Mouse (Mus musculus) gastrocnemius, adult 2 months (tissue): ENCODE data around the gene Edc3. TPM values are rescaled to one million over a fixed set of nuclear protein-coding genes. Genes with fewer than 3 reads are reported as not detected.
A peak's percentile ranks its signal among the peaks of the same experiment; 100 is the strongest.

Experiments used
- DNase-seq: peaks from one replicate; pipeline ENCODE4 v3.0.0; 2022
- H3K27ac ChIP-seq: fragments of 200-600 bp; 2 replicates; pipeline ENCODE4 v1.8.1; 2022; ENCODE audit warnings: mild to moderate bottlenecking
- H3K4me3 ChIP-seq: fragments of 200-600 bp; 2 replicates; pipeline ENCODE4 v1.8.1; 2022; ENCODE audit warnings: mild to moderate bottlenecking, moderate library complexity
- CTCF ChIP-seq: fragments of 200-600 bp; IDR thresholded peaks from 2 replicates; pipeline ENCODE4 v1.8.1; 2022; ENCODE audit warnings: antibody characterized with exemption, mild to moderate bottlenecking, moderate library complexity
- intact Hi-C: fragments of 180-260 bp; cut with DNase I; formaldehyde crosslinking; loops from one replicate; pipeline ENCODE4 v1.15.1; 2025
- total RNA-seq, 2 experiments: library from RNA; stranded (reverse); gene quantifications; 2 replicates each; pipeline ENCODE4 v1.2.3; 2021

The Edc3 gene
- total RNA-seq, 2 experiments from 2014 or later = 5.9 to 6.6 TPM

- no peak overlapping the region for H3K4me3 ChIP-seq
- H3K27ac ChIP-seq = peak overlapping the region; percentile 50
- intact Hi-C loops = no loop called here
- DNase-seq = no peak
- TF ChIP-seq CTCF = no peak
These were observed 42.6 kb downstream of the Edc3 start for GRCm38 (mm10) chr9:57750901-57751300.

GRCm38 (mm10) chr9:57757578-57757977 is 49.2 kb downstream of the Edc3 start:
- DNase-seq = no peak
- intact Hi-C loops = loop anchor here (5.0 kb wide), 1 partner anchor 215 kb away; no protein-coding TSS in a partner anchor
- TF ChIP-seq CTCF = no peak
- H3K27ac ChIP-seq = peak overlapping the region; percentile 97; the same call in 1 of the 2 replicates
- no peak overlapping the region for H3K4me3 ChIP-seq

- peak overlapping the region; percentile 46 for H3K4me3 ChIP-seq
- peak overlapping the region; percentile 97 for H3K27ac ChIP-seq
- no peak for TF ChIP-seq CTCF
- intact Hi-C loops = loop anchor here (5.0 kb wide), 1 partner anchor 216 kb away; no protein-coding TSS in a partner anchor
- peak; percentile 42 for DNase-seq
These were observed 50.2 kb downstream of the Edc3 start for GRCm38 (mm10) chr9:57758528-57758927.

GRCm38 (mm10) chr9:57759289-57759688 is 50.9 kb downstream of the Edc3 start:
- intact Hi-C loops = loop anchor here (5.0 kb wide), 1 partner anchor 217 kb away; no protein-coding TSS in a partner anchor
- peak overlapping the region; percentile 97 for H3K27ac ChIP-seq

GRCm38 (mm10) chr9:57760416-57761146 is 52.2 kb downstream of the Edc3 start:
- H3K27ac ChIP-seq = peak overlapping the region; percentile 97
- no peak for DNase-seq
- no peak overlapping the region; the same call in 1 of the 2 replicates for H3K4me3 ChIP-seq
- TF ChIP-seq CTCF = no peak
- intact Hi-C loops = loop anchor here (5.0 kb wide), 1 partner anchor 38 kb away; no protein-coding TSS in a partner anchor

More at GRCm38 (mm10) chr9:57759289-57759688, 50.9 kb downstream of the Edc3 start:
- H3K4me3 ChIP-seq = peak overlapping the region; percentile 46
- peak; percentile 93 for DNase-seq
- peak; percentile 99 for TF ChIP-seq CTCF

- Histone ChIP-seq H3K27ac (peak overlapping the region; percentile 97), H3K4me3 (peak overlapping the region; percentile 74)
- no peak for TF ChIP-seq CTCF
- DNase-seq = peak; percentile 82
- intact Hi-C loops = loop anchor here (5.0 kb wide), 1 partner anchor 40 kb away; no protein-coding TSS in a partner anchor
These were observed 53.5 kb downstream of the Edc3 start for GRCm38 (mm10) chr9:57761563-57762551.

GRCm38 (mm10) chr9:57762563-57762991 is 54.2 kb downstream of the Edc3 start:
- peak; percentile 64 for DNase-seq
- Histone ChIP-seq H3K27ac (peak overlapping the region; percentile 97), H3K4me3 (peak overlapping the region; percentile 74)
- TF ChIP-seq CTCF = peak; percentile 64
- intact Hi-C loops = loop anchor here (5.0 kb wide), 1 partner anchor 40 kb away; no protein-coding TSS in a partner anchor

GRCm38 (mm10) chr9:57764147-57764973 is 56.0 kb downstream of the Edc3 start:
- intact Hi-C loops = loop anchor here (2.0 to 5.0 kb wide), 2 partner anchors 42 to 244 kb away; partner anchors contain the start of gene Cox5a
- H3K4me3 ChIP-seq = peak overlapping the region; percentile 74
- peak overlapping the region; percentile 97 for H3K27ac ChIP-seq
- peak; percentile 9; the same call in 1 of the 2 replicates for TF ChIP-seq CTCF
- DNase-seq = peak; percentile 91

GRCm38 (mm10) chr9:57764974-57765363 is 56.6 kb downstream of the Edc3 start:
- peak; percentile 99 for DNase-seq
- TF ChIP-seq CTCF = no peak
- peak overlapping the region; percentile 74 for H3K4me3 ChIP-seq
- H3K27ac ChIP-seq = peak overlapping the region; percentile 97
- intact Hi-C loops = loop anchor here (2.0 to 5.0 kb wide), 3 partner anchors 43 to 244 kb away; partner anchors contain the start of genes Cox5a and Ubl7

- TF ChIP-seq CTCF = peak; percentile 16; the same call in 1 of the 2 replicates
- intact Hi-C loops = loop anchor here (2.0 to 5.0 kb wide), 2 partner anchors 147 to 245 kb away; partner anchors contain the start of genes Cox5a and Ubl7
- DNase-seq = peak; percentile 87
- Histone ChIP-seq H3K4me3 (peak within 1 kb of the TSS; percentile 74), H3K27ac (peak within 1 kb of the TSS; percentile 97)
These were observed 57.3 kb downstream of the Edc3 start, which contains the start of gene Clk3 for GRCm38 (mm10) chr9:57765364-57766351. Gene Clk3 (minus strand): TSS chr9:57765860.
